Mouse (Mus musculus) layer of hippocampus, adult 9-10 months (tissue): ENCODE data around the gene Tmem115.

Experiments used
- DNase-seq: peaks from one replicate; pipeline ENCODE4 v3.0.0; 2022; ENCODE audit warnings: low spot score

The Tmem115 gene

DNA sequence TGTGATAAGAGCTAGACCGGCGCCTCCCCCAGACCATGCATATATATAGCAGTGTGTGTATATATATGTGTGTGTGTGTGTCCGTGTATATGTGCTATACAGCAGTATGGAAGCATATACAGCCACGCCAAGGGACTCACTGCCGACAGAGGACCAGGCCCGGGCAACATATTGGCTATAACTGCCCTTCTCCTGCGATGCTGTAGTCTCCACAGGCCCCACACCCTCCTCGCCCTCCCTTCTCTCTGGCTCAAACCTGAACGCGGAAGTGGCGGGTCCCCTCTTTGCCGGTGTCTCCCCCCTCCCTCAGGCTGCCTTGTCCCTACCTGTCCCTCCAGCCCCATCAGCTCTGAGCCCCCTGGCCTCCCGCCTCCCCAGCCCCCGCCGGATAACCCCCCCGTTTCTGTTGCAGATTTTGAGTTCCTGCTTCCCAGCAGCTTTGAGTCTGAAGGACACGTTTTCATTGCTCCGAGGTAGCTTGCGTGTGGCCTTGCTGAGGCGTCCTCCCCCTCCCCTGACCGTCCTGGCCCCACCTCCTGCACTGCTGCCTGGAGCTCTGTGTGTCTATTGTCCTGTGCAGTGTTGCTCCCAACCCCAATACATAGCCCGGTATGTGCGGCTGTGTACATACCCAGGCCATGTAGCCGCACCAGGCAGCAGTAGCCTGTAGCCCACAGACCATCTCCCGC is 11.9 kb upstream of the Tmem115 start:
- DNase-seq = no peak

DNA sequence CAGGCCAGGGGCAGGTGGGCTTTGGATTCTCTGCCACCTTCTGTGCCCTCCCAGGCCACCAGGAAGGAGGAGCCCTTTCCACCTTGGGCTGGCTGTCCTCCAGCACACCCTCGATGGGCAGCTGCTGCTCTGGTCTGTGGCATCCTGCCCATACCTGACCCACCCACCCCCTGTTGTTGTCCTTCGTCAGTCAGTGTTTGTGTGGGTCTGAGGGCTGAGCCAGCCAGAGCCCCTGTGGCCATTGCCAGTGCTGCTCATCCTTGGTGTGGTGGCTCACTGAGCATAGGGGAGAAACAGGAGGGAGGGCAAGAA is 11.4 kb upstream of the Tmem115 start:
- DNase-seq = no peak

- DNase-seq = no peak
Measured at GRCm38 (mm10) chr9:107526198-107527026, 7.3 kb upstream of the Tmem115 start.

GRCm38 (mm10) chr9:107534408-107535202 is 860 bp downstream of the Tmem115 start:
- no peak for DNase-seq

DNA sequence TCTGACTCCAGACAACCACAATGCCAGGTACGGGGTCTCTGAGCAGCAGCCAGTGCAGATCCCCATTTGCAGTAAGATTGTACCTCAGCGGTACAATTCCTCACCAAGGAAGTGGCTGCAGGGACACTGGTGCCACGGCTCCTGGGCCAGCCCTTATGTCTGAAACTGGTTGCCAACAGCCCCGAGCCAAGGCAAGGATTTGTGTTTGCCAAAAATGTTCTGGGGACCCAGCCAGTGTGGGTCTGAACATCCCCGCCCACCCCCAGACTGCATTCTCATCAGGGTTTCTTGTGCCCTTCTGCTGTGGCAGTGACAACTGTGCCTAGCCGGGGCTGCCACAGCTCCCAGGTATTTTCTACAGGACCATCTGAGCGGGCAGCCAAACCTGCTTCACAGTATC is 4.5 kb downstream of the Tmem115 start:
- no peak for DNase-seq

- no peak for DNase-seq
Measured at GRCm38 (mm10) chr9:107538711-107539110, 5.0 kb downstream of the Tmem115 start.

- no peak for DNase-seq
Measured at GRCm38 (mm10) chr9:107539940-107540339, 6.2 kb downstream of the Tmem115 start.

- no peak for DNase-seq
Measured at GRCm38 (mm10) chr9:107540420-107540819, 6.7 kb downstream of the Tmem115 start.

- no peak for DNase-seq
Measured at GRCm38 (mm10) chr9:107541005-107541404, 7.3 kb downstream of the Tmem115 start.

- DNase-seq = peak; percentile 83
Measured at GRCm38 (mm10) chr9:107541474-107542351, 8.0 kb downstream of the Tmem115 start, which contains the start of the genes Cyb561d2 and Nprl2. Cyb561d2 (minus strand) TSS chr9:107542193. Nprl2 (plus strand) TSS chr9:107542226.

GRCm38 (mm10) chr9:107542352-107542686 is 8.6 kb downstream of the Tmem115 start:
- DNase-seq = no peak

GRCm38 (mm10) chr9:107542721-107543120 is 9.0 kb downstream of the Tmem115 start:
- no peak for DNase-seq

GRCm38 (mm10) chr9:107543299-107543698 is 9.6 kb downstream of the Tmem115 start:
- no peak for DNase-seq

DNA sequence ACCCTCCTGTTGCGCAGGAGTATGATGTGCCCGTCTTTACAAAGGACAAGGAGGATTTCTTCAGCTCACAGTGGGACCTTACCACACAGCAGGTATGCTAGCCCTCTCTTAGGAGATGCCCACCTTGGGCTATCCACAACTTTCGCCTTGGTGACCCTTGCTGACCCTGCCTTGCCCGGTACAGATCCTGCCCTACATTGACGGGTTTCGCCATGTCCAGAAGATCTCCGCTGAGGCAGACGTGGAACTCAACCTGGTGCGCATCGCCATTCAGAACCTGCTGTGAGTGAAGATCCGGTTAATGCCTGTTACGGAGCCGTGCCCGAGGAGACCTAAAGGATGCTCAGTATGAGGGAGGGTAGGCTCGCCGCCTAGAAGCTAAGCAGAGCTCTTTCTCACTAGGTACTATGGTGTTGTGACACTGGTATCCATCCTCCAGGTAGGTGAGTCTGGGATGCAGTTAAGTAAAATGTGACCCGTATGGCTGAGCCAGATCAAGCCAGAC is 10.5 kb downstream of the Tmem115 start:
- DNase-seq = no peak

DNA sequence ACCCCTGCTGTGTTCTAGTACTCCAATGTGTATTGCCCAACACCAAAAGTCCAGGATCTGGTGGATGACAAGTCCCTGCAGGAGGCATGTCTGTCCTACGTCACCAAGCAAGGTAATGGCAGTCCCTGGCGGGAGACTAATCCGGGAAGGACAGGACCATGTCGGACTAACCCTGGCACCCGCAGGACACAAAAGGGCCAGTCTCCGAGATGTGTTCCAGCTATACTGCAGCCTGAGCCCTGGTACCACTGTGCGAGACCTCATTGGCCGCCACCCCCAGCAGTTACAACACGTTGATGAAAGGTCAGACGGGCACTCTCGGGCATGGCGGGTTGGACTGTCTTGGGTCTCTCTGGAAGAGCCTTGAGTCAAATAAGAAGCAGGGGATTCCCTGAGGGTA is 11.0 kb downstream of the Tmem115 start:
- DNase-seq = no peak

DNA sequence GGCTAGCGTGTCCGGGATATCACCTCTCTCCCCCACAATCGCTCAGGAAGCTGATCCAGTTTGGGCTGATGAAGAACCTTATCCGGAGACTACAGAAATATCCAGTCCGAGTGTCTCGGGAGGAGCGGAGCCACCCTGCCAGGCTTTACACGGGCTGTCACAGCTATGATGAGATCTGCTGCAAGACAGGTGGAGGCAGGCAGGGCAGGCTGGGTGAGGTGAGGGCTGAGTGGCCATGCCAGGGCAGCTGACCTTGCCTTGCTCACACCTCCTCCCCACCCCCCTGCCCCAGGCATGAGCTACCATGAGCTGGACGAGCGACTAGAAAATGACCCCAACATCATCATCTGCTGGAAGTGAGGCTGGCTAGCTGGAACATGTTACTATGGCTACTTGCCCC is 11.5 kb downstream of the Tmem115 start:
- no peak for DNase-seq

- peak; percentile 78 for DNase-seq
Measured at GRCm38 (mm10) chr9:107545602-107546001, 11.9 kb downstream of the Tmem115 start.

- DNase-seq = no peak
Measured at GRCm38 (mm10) chr9:107547026-107547425, 13.3 kb downstream of the Tmem115 start, which contains the start of gene Zmynd10. Zmynd10 (plus strand) TSS chr9:107547298.

- no peak for DNase-seq
Measured at GRCm38 (mm10) chr9:107547957-107548356, 14.2 kb downstream of the Tmem115 start.

GRCm38 (mm10) chr9:107548820-107549219 is 15.1 kb downstream of the Tmem115 start:
- no peak for DNase-seq

- DNase-seq = no peak
Measured at GRCm38 (mm10) chr9:107549297-107550074, 15.7 kb downstream of the Tmem115 start.
